Mouse (Mus musculus) hindbrain, embryonic 16.5 days (tissue): ENCODE measurements at regions not wholly inside any gene's neighbourhood (a gene's known extent, or its start where the extent isn't known, plus 50 kb on each side); places are given as distances from the start of the nearest gene placed in this dataset.
A peak's percentile ranks its signal among the peaks of the same experiment; 100 is the strongest.

Source experiments
- ATAC-seq: fragments of 200-750 bp; cut with Nextera tagmentation; 2 replicates; pipeline ENCODE4 v1.8.0; 2017; ENCODE audit warnings: moderate TSS enrichment, moderate library complexity
- H3K27ac ChIP-seq: fragments of 300-500 bp; sonication (generic); 2 replicates; pipeline ENCODE4 v1.5.1; 2014; ENCODE audit warnings: low read depth, mild to moderate bottlenecking, control low read depth, low read length, moderate library complexity
- H3K27me3 ChIP-seq: fragments of 300-500 bp; sonication (generic); replicated peaks from 2 replicates; pipeline ENCODE4 v1.6.1; 2014; ENCODE audit warnings: low read length; ENCODE audit not compliant: control insufficient read depth, insufficient read depth
- H3K36me3 ChIP-seq: fragments of 300-500 bp; sonication (generic); 2 replicates; pipeline ENCODE4 v1.6.1; 2014; ENCODE audit warnings: mild to moderate bottlenecking, low read length, moderate library complexity, mixed read lengths; ENCODE audit not compliant: control insufficient read depth, insufficient read depth
- H3K4me1 ChIP-seq: fragments of 300-500 bp; sonication (generic); 2 replicates; pipeline ENCODE4 v1.6.1; 2014; ENCODE audit warnings: low read depth, low read length; ENCODE audit not compliant: control insufficient read depth, insufficient read depth
- H3K4me2 ChIP-seq: fragments of 300-500 bp; sonication (generic); 2 replicates; pipeline ENCODE4 v1.6.1; 2014; ENCODE audit warnings: mild to moderate bottlenecking, low read length, control low read depth, moderate library complexity
- H3K4me3 ChIP-seq: fragments of 300-500 bp; sonication (generic); 2 replicates; pipeline ENCODE4 v1.5.1; 2014; ENCODE audit warnings: mild to moderate bottlenecking, low read length, control low read depth, moderate library complexity
- H3K9ac ChIP-seq: fragments of 300-500 bp; sonication (generic); 2 replicates; pipeline ENCODE4 v1.6.1; 2014; ENCODE audit warnings: low read depth, mild to moderate bottlenecking, control low read depth, low read length, moderate library complexity
- H3K9me3 ChIP-seq: fragments of 300-500 bp; sonication (generic); 2 replicates; pipeline ENCODE4 v1.6.1; 2014; ENCODE audit warnings: mild to moderate bottlenecking, low read length, moderate library complexity; ENCODE audit not compliant: control insufficient read depth
- WGBS: fragments of 180-500 bp; shearing (Covaris S2); extraction: QIAGEN DNeasy Blood & Tissue Kit; methylation state at CpG from one replicate; pipeline ENCODE4 v1.1.7; 2014; 5-methylcytosine and 5-hydroxymethylcytosine counted together

DNA sequence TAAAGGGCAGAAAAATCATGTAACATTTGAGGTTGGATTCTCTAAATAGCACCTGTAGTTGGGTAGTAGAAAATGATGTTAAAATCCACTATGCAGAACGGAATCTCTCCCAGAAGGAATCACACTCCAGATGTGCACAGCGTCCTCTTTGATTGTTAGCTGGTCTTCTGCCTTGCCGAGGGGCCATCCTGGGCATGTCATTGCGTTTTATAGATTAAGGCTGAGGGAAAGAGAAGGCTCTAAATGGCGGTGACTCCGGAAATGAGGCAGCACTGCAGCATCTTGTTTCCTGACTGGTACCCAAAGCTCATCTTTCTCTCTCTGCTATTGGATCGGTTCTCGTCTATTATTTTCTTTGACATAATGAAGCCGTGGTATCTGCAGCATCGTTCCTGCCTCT lies 237.5 kb downstream of the Ttll7 start:
- H3K27me3 ChIP-seq: no peaks in the 10 kb centered on the region
- H3K9ac ChIP-seq: no peak overlapping the region
- H3K4me2 ChIP-seq: no peak overlapping the region
- H3K4me1 ChIP-seq: peaks cover 4% of the 10 kb centered on the region
- H3K4me3 ChIP-seq: no peak overlapping the region
- H3K9me3 ChIP-seq: no peaks in the 10 kb centered on the region
- no peak for ATAC-seq
- H3K27ac ChIP-seq: no peak overlapping the region
- 68% methylated on average over 10 of the region's 10 CpGs for WGBS
- H3K36me3 ChIP-seq: no peaks in the 10 kb centered on the region

DNA sequence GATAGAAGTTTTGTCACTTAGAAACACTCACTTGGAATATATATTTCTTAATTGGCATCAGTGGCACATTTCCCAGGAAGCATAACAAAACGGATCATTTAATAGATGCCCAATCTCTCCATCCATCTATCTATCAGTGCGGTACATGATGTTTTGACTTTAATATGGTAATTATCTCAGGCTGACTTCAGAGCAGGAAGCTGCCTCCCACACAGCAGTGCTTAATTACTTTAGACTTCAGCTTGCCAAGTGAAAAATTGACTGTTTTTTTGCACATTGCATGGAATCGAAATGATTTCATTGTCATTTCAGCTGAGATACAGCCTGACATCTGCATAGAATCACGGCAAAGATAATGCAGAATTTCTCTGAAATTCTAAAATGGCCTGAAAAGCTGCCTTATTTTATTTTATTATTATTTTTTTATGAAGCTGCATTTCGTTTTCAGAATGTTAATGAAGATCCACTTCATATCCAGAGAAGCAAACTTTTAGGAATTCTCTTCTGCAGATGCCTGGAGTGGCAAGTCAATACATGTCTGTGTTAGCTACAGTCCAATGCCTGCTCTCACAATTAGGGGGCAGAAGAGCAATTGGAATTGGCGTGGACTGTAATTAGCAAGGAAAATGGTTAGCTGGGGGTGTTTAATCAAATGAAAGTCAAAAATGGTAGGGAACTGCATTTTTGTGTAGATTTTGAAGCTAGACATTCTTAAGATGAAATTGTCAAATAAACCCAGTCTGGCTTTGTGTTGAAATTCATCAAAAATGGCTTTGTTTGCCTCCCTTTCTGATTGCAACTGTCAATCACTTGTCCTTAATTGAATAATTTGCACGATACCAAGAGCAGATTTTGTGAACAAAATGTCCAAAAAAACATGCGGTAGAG lies 240.3 kb downstream of the Ttll7 start:
- H3K4me2 ChIP-seq: no peak overlapping the region
- H3K36me3 ChIP-seq: no peaks in the 10 kb centered on the region
- no peaks in the 10 kb centered on the region for H3K27me3 ChIP-seq
- no peaks in the 10 kb centered on the region for H3K9me3 ChIP-seq
- H3K9ac ChIP-seq: no peak overlapping the region
- H3K4me1 ChIP-seq: peaks cover 4% of the 10 kb centered on the region
- 36% methylated on average over 8 of the region's 8 CpGs for WGBS
- ATAC-seq: peak; percentile 64; the same call in 1 of the 2 replicates
- no peak overlapping the region for H3K4me3 ChIP-seq
- no peak overlapping the region for H3K27ac ChIP-seq

DNA sequence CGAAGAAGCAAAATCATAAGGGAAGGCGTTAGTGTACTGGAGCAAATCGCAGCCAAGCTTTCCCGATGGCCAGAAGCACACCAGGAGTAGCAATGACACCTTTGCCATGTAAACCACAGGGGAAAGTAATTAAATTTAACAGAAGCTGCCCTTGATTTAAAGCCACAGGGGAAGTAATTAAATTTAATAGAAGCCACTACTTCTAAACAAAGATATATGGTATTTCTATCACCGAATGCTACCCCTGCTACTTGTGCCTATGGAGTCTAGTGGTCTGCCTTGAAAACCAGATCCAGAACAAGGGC lies 240.9 kb downstream of the Ttll7 start:
- Histone ChIP-seq H3K9ac (no peak overlapping the region), H3K9me3 (no peaks in the 10 kb centered on the region), H3K4me2 (no peak overlapping the region), H3K4me1 (peaks cover 4% of the 10 kb centered on the region), H3K36me3 (no peaks in the 10 kb centered on the region), H3K4me3 (no peak overlapping the region), H3K27me3 (no peaks in the 10 kb centered on the region), H3K27ac (no peak overlapping the region)
- WGBS: 49% methylated on average over 5 of the region's 5 CpGs
- ATAC-seq: no peak

DNA sequence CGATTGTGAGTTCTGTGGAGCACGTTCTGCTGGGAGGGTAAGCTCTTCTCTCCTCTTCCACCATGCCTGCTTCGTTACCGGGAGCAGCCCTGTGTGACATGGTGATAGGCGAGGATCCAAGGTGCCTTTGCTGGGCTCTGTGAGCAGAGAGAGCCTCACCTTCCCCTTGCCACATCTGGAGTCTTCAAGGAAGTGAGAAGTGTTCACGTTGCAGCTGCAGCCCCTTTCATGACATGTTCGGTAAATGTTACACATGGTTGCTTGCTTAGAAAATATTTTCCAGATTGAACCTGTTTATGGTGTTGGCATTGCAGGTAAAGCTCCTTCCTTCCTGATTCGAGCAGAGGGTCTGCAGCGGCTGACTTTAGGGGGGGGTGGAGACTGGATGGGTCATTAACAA lies 244.0 kb downstream of the Ttll7 start:
- Histone ChIP-seq H3K4me1 (peaks cover 11% of the 10 kb centered on the region), H3K4me3 (no peak overlapping the region), H3K9me3 (no peaks in the 10 kb centered on the region), H3K9ac (no peak overlapping the region), H3K4me2 (no peak overlapping the region), H3K36me3 (no peaks in the 10 kb centered on the region), H3K27ac (no peak overlapping the region), H3K27me3 (no peaks in the 10 kb centered on the region)
- 59% methylated on average over 9 of the region's 9 CpGs for WGBS
- no peak for ATAC-seq

DNA sequence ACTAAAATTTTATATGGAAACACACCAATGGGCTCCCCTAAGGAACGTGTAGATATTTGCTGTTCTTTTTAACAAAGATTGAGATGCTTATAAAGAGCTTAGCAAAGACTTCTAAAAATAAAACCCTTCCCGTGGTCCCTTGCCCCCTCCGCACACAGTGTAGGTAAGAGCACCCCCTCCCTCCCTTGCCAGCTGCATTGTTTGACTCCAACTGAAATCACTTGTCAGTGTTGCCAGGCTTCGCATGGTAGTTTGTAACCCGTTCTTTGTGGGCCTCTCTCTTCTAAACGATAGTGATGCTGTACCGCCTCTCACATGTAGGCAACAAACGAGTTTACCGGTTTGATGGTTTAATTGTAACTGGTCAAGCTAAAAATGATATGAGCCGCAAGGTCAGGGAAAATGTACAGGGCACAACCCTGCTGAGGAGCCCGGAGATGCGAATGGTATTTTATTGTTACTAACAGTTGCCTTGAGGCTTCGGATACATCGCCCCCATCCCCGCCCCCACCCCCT lies 246.0 kb downstream of the Ttll7 start:
- ATAC-seq: peak; percentile 72
- Histone ChIP-seq H3K4me2 (peak overlapping the region; percentile 42), H3K4me1 (peaks cover 14% of the 10 kb centered on the region), H3K27ac (peak overlapping the region; percentile 39; the same call in 1 of the 2 replicates), H3K9ac (no peak overlapping the region), H3K36me3 (no peaks in the 10 kb centered on the region), H3K27me3 (no peaks in the 10 kb centered on the region), H3K9me3 (no peaks in the 10 kb centered on the region), H3K4me3 (no peak overlapping the region)
- 21% methylated on average over 15 of the region's 15 CpGs for WGBS

DNA sequence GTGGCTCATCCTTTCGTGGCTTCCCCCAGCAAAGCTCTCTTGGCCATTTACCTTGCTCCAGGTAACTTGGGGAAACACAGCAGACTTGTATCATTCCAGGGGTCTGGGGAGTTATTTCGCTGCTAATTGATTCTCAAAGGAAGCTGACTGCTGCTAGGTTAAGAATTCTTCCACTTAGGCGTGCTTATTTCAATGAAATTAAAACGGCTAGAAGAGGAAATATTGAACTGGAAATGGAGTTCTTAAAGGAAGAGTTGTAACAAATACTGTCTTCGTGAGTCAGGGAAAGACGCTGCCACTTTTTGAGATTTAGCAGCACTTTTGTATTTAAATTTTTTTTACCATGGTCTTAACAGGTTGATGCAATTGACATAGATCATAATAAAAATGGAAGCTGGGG lies 246.4 kb downstream of the Ttll7 start:
- H3K9me3 ChIP-seq: no peaks in the 10 kb centered on the region
- H3K27me3 ChIP-seq: no peaks in the 10 kb centered on the region
- H3K4me3 ChIP-seq: no peak overlapping the region
- H3K4me1 ChIP-seq: peaks cover 16% of the 10 kb centered on the region
- no peak overlapping the region for H3K9ac ChIP-seq
- H3K27ac ChIP-seq: no peak overlapping the region
- WGBS: 34% methylated on average over 6 of the region's 6 CpGs
- H3K36me3 ChIP-seq: no peaks in the 10 kb centered on the region
- ATAC-seq: no peak
- H3K4me2 ChIP-seq: peak overlapping the region; percentile 42

DNA sequence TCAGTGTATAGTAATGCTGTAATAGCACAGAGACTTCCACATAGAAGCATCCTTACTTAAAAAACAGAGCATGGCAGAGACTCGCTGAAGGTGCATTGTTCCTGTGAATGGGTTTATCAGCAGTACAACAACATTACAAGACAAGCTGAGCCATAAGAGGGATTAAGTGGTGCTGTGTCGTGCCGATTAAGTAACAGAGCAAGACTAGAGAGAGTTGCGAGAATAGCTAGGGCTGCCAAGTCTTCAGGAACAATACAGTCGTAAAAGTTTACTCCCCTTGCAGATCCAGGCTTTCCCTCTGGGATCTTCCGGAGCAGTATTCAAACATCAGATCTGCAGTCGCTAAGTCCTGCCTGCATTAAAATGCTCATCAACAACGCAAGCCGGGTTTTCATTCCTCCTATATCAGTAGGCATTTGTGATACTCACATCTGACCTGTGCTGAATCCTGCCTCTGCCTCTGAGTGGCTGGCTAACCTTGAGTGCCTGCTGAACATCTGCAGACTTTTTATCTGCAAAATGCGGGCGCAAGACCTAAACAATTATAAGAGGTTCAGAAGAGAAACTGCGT lies 247.1 kb downstream of the Ttll7 start:
- Histone ChIP-seq H3K36me3 (no peaks in the 10 kb centered on the region), H3K27ac (no peak overlapping the region), H3K9me3 (no peaks in the 10 kb centered on the region), H3K4me3 (no peak overlapping the region), H3K27me3 (no peaks in the 10 kb centered on the region), H3K4me1 (peaks cover 16% of the 10 kb centered on the region), H3K4me2 (0 out of 2 replicates have a peak overlapping the region, but pooled peaks have one; percentile 1), H3K9ac (no peak overlapping the region)
- WGBS: 39% methylated on average over 12 of the region's 12 CpGs
- no peak for ATAC-seq

DNA sequence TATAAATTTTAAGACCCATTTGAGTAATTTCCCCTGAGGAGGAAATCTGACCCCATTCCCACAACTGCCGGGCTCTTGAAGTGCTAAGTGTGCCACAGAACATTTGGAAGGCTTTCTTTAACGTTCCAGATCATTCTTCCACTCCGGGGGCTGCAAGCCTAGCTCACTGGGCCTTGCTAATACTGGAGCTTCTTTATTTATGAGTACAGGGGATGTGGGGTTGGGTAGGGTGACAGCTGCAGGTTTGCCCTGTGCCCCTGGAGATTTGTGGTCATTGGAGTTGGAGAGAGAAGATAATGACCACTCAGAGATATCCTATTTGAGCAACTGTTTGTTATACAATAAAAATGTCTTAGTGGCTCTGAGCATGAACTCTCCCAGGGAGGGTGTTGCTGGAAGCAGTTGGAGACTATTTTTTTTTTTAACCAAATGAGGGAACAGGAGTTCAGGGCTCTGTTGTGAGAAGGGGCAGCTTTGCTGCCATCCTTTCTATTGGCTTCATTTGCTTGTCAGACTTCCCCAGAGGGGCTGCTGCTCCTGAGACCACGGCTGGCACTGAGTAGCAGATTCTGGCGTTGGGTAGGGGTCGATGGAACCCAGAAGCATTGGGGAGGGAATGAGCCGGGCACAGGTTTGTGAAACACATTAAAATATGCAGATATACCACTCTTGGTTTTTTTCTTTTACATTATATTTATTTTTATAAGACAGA lies 249.0 kb downstream of the Ttll7 start:
- Histone ChIP-seq H3K4me2 (no peak overlapping the region), H3K9ac (no peak overlapping the region), H3K27ac (no peak overlapping the region), H3K4me1 (peaks cover 16% of the 10 kb centered on the region), H3K9me3 (no peaks in the 10 kb centered on the region), H3K4me3 (no peak overlapping the region), H3K27me3 (no peaks in the 10 kb centered on the region), H3K36me3 (no peaks in the 10 kb centered on the region)
- no peak for ATAC-seq
- WGBS: 33% methylated on average over 7 of the region's 7 CpGs

DNA sequence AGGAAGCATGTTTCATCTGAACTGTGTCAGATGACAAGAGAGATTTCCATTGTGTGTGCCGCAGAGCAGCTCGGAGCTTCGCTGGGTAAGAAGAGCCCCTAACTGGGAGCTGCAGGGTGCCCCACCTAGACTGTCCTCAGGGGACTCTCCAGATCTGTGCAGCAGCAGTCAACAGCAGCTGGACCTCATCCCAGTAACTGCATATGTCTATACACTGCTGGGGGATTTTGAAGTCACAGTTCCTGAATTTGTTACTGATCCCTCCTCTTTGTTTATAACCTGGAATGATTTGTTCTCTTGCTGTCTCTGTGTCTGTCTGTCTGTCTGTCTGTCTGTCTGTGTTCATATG lies 249.6 kb downstream of the Ttll7 start:
- H3K9ac ChIP-seq: 0 out of 2 replicates have a peak overlapping the region, but pooled peaks have one; percentile 28
- H3K27me3 ChIP-seq: no peaks in the 10 kb centered on the region
- ATAC-seq: no peak
- H3K4me3 ChIP-seq: no peak overlapping the region
- H3K27ac ChIP-seq: no peak overlapping the region
- WGBS: 33% methylated on average over 3 of the region's 3 CpGs
- H3K36me3 ChIP-seq: no peaks in the 10 kb centered on the region
- H3K4me2 ChIP-seq: no peak overlapping the region
- H3K4me1 ChIP-seq: peaks cover 16% of the 10 kb centered on the region
- H3K9me3 ChIP-seq: no peaks in the 10 kb centered on the region
